ENCODE assay signal across 19 mouse cellular contexts in genomic region chr7:49268401-49268921, GRCm38 (mm10).
A peak's percentile ranks its signal among the peaks of the same experiment; 100 is the strongest.
DNase-seq lines count a peak whose midpoint lies in the region; ATAC-seq lines count a peak whose summit lies in the region.
"Had no signal": no experiment of that assay in that cellular context is flagged by ENCODE, and none has a peak within 500 bp of the region (broad histone marks: within the 10 kb centered on the region; RNA-seq: fewer than 3 reads in every experiment).

No protein-coding gene starts in this region.

- H3K9me3 ChIP-seq in forebrain, embryonic 14.5 days (replicated peaks; ENCODE audit: control insufficient read depth, low read length): no peaks in the 10 kb centered on the region
- H3K9me3 ChIP-seq in forebrain, embryonic 12.5 days: no peaks in the 10 kb centered on the region
- no peaks in the 10 kb centered on the region for H3K9me3 ChIP-seq in heart, embryonic 14.5 days (ENCODE audit: control insufficient read depth, low read length)
- no peaks in the 10 kb centered on the region for H3K9me3 ChIP-seq in neural tube, embryonic 13.5 days
- H3K9me3 ChIP-seq: limb, embryonic 13.5 days; liver, embryonic 15.5 days had no signal

- ATAC-seq in forebrain, embryonic 14.5 days: peak; percentile 35; the same call in 1 of the 2 replicates
- ATAC-seq in forebrain, embryonic 12.5 days (ENCODE audit: low FRiP score): no peak
- ATAC-seq in heart, embryonic 14.5 days (ENCODE audit: insufficient number of reproducible peaks, insufficient read depth, low FRiP score, low read depth): no peak
- no peak for ATAC-seq in neural tube, embryonic 13.5 days (ENCODE audit: low read depth)
- ATAC-seq: intestine, embryonic 16.5 days had no signal

- no peak overlapping the region for H3K9ac ChIP-seq in forebrain, embryonic 14.5 days (ENCODE audit: low read length)
- H3K9ac ChIP-seq in forebrain, embryonic 12.5 days: no peak overlapping the region
- peak overlapping the region; percentile 41 for H3K9ac ChIP-seq in heart, embryonic 14.5 days (ENCODE audit: low read length)
- H3K9ac ChIP-seq in neural tube, embryonic 13.5 days: no peak overlapping the region
- H3K9ac ChIP-seq: hindbrain, embryonic 14.5 days; limb, embryonic 13.5 days; liver, embryonic 15.5 days had no signal

- no peak overlapping the region for H3K4me3 ChIP-seq in forebrain, embryonic 14.5 days (ENCODE audit: low read depth, low read length)
- H3K4me3 ChIP-seq in forebrain, embryonic 12.5 days (replicated peaks): no peak overlapping the region
- H3K4me3 ChIP-seq in heart, embryonic 14.5 days (ENCODE audit: control insufficient read depth in 1 of 2, insufficient read depth in 1 of 2, low read depth in 1 of 2, low read length in 2 of 2): no peak overlapping the region
- no peak overlapping the region for H3K4me3 ChIP-seq in neural tube, embryonic 13.5 days
- H3K4me3 ChIP-seq: limb, embryonic 13.5 days; liver, embryonic 15.5 days; myocyte had no signal

- no peaks in the 10 kb centered on the region for H3K36me3 ChIP-seq in forebrain, embryonic 14.5 days (ENCODE audit: control insufficient read depth, insufficient read depth, low read length)
- H3K36me3 ChIP-seq in forebrain, embryonic 12.5 days (replicated peaks): no peaks in the 10 kb centered on the region
- no peaks in the 10 kb centered on the region for H3K36me3 ChIP-seq in heart, embryonic 14.5 days (ENCODE audit: control insufficient read depth, insufficient read depth, low read length)
- H3K36me3 ChIP-seq in neural tube, embryonic 13.5 days: no peaks in the 10 kb centered on the region
- H3K36me3 ChIP-seq: limb, embryonic 13.5 days; liver, embryonic 15.5 days had no signal

- H3K27me3 ChIP-seq in forebrain, embryonic 14.5 days (replicated peaks; ENCODE audit: control insufficient read depth, insufficient read depth, low read length): no peaks in the 10 kb centered on the region
- H3K27me3 ChIP-seq in forebrain, embryonic 12.5 days: peaks cover 13% of the 10 kb centered on the region
- 0 out of 2 replicates have a peak, but pooled peaks cover 2% of the 10 kb centered on the region for H3K27me3 ChIP-seq in heart, embryonic 14.5 days (ENCODE audit: control insufficient read depth, insufficient read depth, low read length)
- H3K27me3 ChIP-seq in neural tube, embryonic 13.5 days: no peaks in the 10 kb centered on the region

- intact Hi-C loops in heart, postnatal 25 days (cut with DNase I): no loop called here

- no peak overlapping the region for H3K4me2 ChIP-seq in forebrain, embryonic 14.5 days (ENCODE audit: low read length)
- no peak overlapping the region for H3K4me2 ChIP-seq in forebrain, embryonic 12.5 days
- H3K4me2 ChIP-seq in heart, embryonic 14.5 days (ENCODE audit: low read length): peak overlapping the region; percentile 22; the same call in 1 of the 2 replicates
- H3K4me2 ChIP-seq in neural tube, embryonic 13.5 days: no peak overlapping the region
- H3K4me2 ChIP-seq: hindbrain, embryonic 14.5 days; limb, embryonic 13.5 days; liver, embryonic 15.5 days had no signal

- DNase-seq in forebrain, embryonic 14.5 days (ENCODE audit: low spot score): peak; percentile 61
- DNase-seq in heart, postnatal 25 days (ENCODE audit: low spot score): no peak
- DNase-seq in neural tube, embryonic 10.5 days (ENCODE audit: extremely low spot score, low spot score): no peak
- DNase-seq in MN1 (ENCODE audit: low spot score): no peak
- DNase-seq: adrenal gland, postnatal 14 days; B cell, adult 2 months; lung, postnatal 10 days; midbrain, embryonic 14.5 days; spleen, adult 18-20 months; thymus, adult 2 months had no signal

- peak overlapping the region; percentile 70; the same call in 1 of the 2 replicates for H3K27ac ChIP-seq in forebrain, embryonic 14.5 days (ENCODE audit: low read depth, low read length)
- no peak overlapping the region for H3K27ac ChIP-seq in forebrain, embryonic 12.5 days
- peak overlapping the region; percentile 36 to 88; a peak in 3 of 4 replicates for H3K27ac ChIP-seq in heart, embryonic 14.5 days (replicated peaks in 1 of 2; ENCODE audit: control insufficient read depth in 1 of 2, insufficient read depth in 1 of 2, low read depth in 2 of 2, low read length in 2 of 2)
- H3K27ac ChIP-seq in neural tube, embryonic 13.5 days (replicated peaks): 0 out of 2 replicates have a peak overlapping the region, but pooled peaks have one; percentile 3
- H3K27ac ChIP-seq: hindbrain, embryonic 14.5 days; kidney, postnatal 0 days; limb, embryonic 13.5 days; liver, embryonic 15.5 days had no signal

- 77% methylated on average over 9 of the region's 9 CpGs for WGBS in forebrain, embryonic 14.5 days
- WGBS in forebrain, embryonic 12.5 days: 88% methylated on average over 9 of the region's 9 CpGs
- 81% methylated on average over 9 of the region's 9 CpGs for WGBS in heart, embryonic 14.5 days
- WGBS in neural tube, embryonic 13.5 days: 68% methylated on average over 9 of the region's 9 CpGs

- peaks cover 7% of the 10 kb centered on the region for H3K4me1 ChIP-seq in forebrain, embryonic 14.5 days (ENCODE audit: control insufficient read depth, insufficient read depth, low read length)
- peaks cover 6% of the 10 kb centered on the region for H3K4me1 ChIP-seq in forebrain, embryonic 12.5 days
- peaks cover 24 to 48% of the 10 kb centered on the region in 2 experiments for H3K4me1 ChIP-seq in heart, embryonic 14.5 days (ENCODE audit: control insufficient read depth in 2 of 2, insufficient read depth in 2 of 2, low read length in 2 of 2)
- H3K4me1 ChIP-seq in neural tube, embryonic 13.5 days (replicated peaks): peaks cover 32% of the 10 kb centered on the region
